Comparison of ENCODE assay signal across 9 mouse cellular contexts in the genomic region with DNA sequence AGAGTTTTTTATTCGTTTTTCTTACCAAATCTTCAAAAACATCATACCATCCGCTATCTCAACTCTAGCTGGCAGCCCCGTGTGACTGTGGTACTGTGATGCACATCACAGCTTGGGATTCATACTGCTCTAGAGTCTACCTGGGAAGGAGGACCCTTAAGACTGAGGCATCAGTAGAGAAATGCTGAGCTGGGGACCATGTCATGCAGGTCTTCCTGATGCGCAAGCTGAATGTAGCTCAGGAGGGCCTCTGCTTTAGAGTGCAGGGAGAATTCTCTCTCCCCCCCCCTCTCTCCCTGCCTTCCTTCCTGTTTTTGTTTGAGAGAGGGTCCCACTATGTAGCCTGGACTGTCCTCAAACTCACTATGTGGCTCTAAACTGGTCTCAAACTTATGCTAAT. TPM values are rescaled to one million over a fixed set of nuclear protein-coding genes. Genes with fewer than 3 reads are reported as not detected.
A peak's percentile ranks its signal among the peaks of the same experiment; 100 is the strongest.
DNase-seq lines count a peak whose midpoint lies in the region; ATAC-seq lines count a peak whose summit lies in the region.
"Had no signal": no experiment of that assay in that cellular context is flagged by ENCODE, and none has a peak within 500 bp of the region (broad histone marks: within the 10 kb centered on the region; RNA-seq: fewer than 3 reads in every experiment).

No protein-coding gene starts in this region.

- H3K4me3 ChIP-seq in heart, embryonic 13.5 days = peak overlapping the region; percentile 72
- H3K4me3 ChIP-seq in hindbrain, embryonic 13.5 days = peak overlapping the region; percentile 44
- no peak overlapping the region for H3K4me3 ChIP-seq in midbrain, embryonic 11.5 days (ENCODE audit: low read depth, low read length)

- no peak for ATAC-seq in heart, embryonic 13.5 days (ENCODE audit: extremely low read depth, insufficient number of reproducible peaks, low FRiP score, low TSS enrichment)
- peak; percentile 1 for ATAC-seq in CD4-positive, CD25-positive, alpha-beta regulatory T cell, adult 4 months
- ATAC-seq in hindbrain, embryonic 13.5 days (ENCODE audit: low FRiP score) = no peak
- ATAC-seq in midbrain, embryonic 11.5 days (ENCODE audit: low FRiP score) = no peak

- DNase-seq in heart, adult 9 months (ENCODE audit: low spot score in 2 of 2) = no peak
- DNase-seq in midbrain, embryonic 11.5 days (ENCODE audit: low spot score, missing footprints) = no peak
- no peak for DNase-seq in urinary bladder, postnatal 36 days (ENCODE audit: low spot score in 2 of 2)
- no peak for DNase-seq in right cerebral cortex, postnatal 14 days
- DNase-seq in cerebellum, adult 8-10 months = no peak

- H3K4me2 ChIP-seq in heart, embryonic 13.5 days = peak overlapping the region; percentile 93
- H3K4me2 ChIP-seq in hindbrain, embryonic 13.5 days = peak overlapping the region; percentile 70
- H3K4me2 ChIP-seq in midbrain, embryonic 11.5 days = peak overlapping the region; percentile 75; the same call in 1 of the 2 replicates

- no peak overlapping the region for H3K27ac ChIP-seq in heart, embryonic 13.5 days (replicated peaks)
- H3K27ac ChIP-seq in hindbrain, embryonic 13.5 days = no peak overlapping the region
- H3K27ac ChIP-seq in midbrain, embryonic 11.5 days (ENCODE audit: low read depth, low read length) = no peak overlapping the region

- H3K36me3 ChIP-seq in heart, embryonic 13.5 days = peaks cover 25% of the 10 kb centered on the region
- peaks cover 28% of the 10 kb centered on the region for H3K36me3 ChIP-seq in hindbrain, embryonic 13.5 days
- H3K36me3 ChIP-seq in midbrain, embryonic 11.5 days (ENCODE audit: control insufficient read depth, insufficient read depth, low read length) = peaks cover 4% of the 10 kb centered on the region; the same call in 1 of the 2 replicates

- H3K9ac ChIP-seq in heart, embryonic 13.5 days = peak overlapping the region; percentile 86
- H3K9ac ChIP-seq in hindbrain, embryonic 13.5 days = no peak overlapping the region
- H3K9ac ChIP-seq in midbrain, embryonic 11.5 days (ENCODE audit: low read length) = no peak overlapping the region

- no peaks in the 10 kb centered on the region for H3K9me3 ChIP-seq in heart, embryonic 13.5 days
- no peaks in the 10 kb centered on the region for H3K9me3 ChIP-seq in hindbrain, embryonic 13.5 days
- H3K9me3 ChIP-seq in midbrain, embryonic 11.5 days (ENCODE audit: control insufficient read depth, low read length) = no peaks in the 10 kb centered on the region

- WGBS in heart, embryonic 13.5 days = 49% methylated on average over 4 of the region's 4 CpGs
- WGBS in hindbrain, embryonic 13.5 days = 67% methylated on average over 4 of the region's 4 CpGs
- 55% methylated on average over 4 of the region's 4 CpGs for WGBS in midbrain, embryonic 11.5 days

- H3K27me3 ChIP-seq in heart, embryonic 13.5 days (replicated peaks) = no peaks in the 10 kb centered on the region
- peaks cover 16% of the 10 kb centered on the region for H3K27me3 ChIP-seq in hindbrain, embryonic 13.5 days
- peaks cover 4% of the 10 kb centered on the region; the same call in 1 of the 2 replicates for H3K27me3 ChIP-seq in midbrain, embryonic 11.5 days (ENCODE audit: control insufficient read depth, insufficient read depth, low read length)

- H3K4me1 ChIP-seq in heart, embryonic 13.5 days = peaks cover 28% of the 10 kb centered on the region
- peaks cover 13% of the 10 kb centered on the region for H3K4me1 ChIP-seq in hindbrain, embryonic 13.5 days (replicated peaks)
- peaks cover 4% of the 10 kb centered on the region; the same call in 1 of the 2 replicates for H3K4me1 ChIP-seq in midbrain, embryonic 11.5 days (ENCODE audit: control insufficient read depth, insufficient read depth, low read length)

RNA-seq across cellular contexts. Expression of a gene that starts 14.9 kb away (rescaled TPM):
- polyA plus RNA-seq in heart, embryonic 13.5 days (2015; fragmentation: Nextera tagmentation; extraction: Ambion mirVana) = 33.4 and 38.1 TPM in 2 replicates
- 10 to 100 TPM; 40.0 to 48.4 TPM for polyA plus RNA-seq in CD4-positive, CD25-positive, alpha-beta regulatory T cell, adult 4 months (2017; shearing (Covaris generic))
- 54.8 and 57.0 TPM in 2 replicates for polyA plus RNA-seq in hindbrain, embryonic 13.5 days (2015; fragmentation: Nextera tagmentation; extraction: Ambion mirVana)
- polyA plus RNA-seq in midbrain, embryonic 11.5 days (2014; fragmentation: Nextera tagmentation; extraction: Ambion mirVana) = 46.8 and 49.0 TPM in 2 replicates

RNA-seq across cellular contexts. Expression of a gene that starts 26.9 kb away (rescaled TPM):
- 0.05 TPM in 1 of 2 replicates, not detected in the other for polyA plus RNA-seq in heart, embryonic 13.5 days (2015; fragmentation: Nextera tagmentation; extraction: Ambion mirVana)
- under 1 TPM; 0.22 to 0.39 TPM for polyA plus RNA-seq in CD4-positive, CD25-positive, alpha-beta regulatory T cell, adult 4 months (2017; shearing (Covaris generic))
- polyA plus RNA-seq in hindbrain, embryonic 13.5 days (2015; fragmentation: Nextera tagmentation; extraction: Ambion mirVana) = not detected in 2 replicates
- polyA plus RNA-seq in midbrain, embryonic 11.5 days (2014; fragmentation: Nextera tagmentation; extraction: Ambion mirVana) = not detected in 2 replicates
- polyA plus RNA-seq: thymus, adult 2 months had no signal

RNA-seq across cellular contexts. Expression of a gene that starts 32.5 kb away (rescaled TPM):
- 3.8 and 3.9 TPM in 2 replicates for polyA plus RNA-seq in heart, embryonic 13.5 days (2015; fragmentation: Nextera tagmentation; extraction: Ambion mirVana)
- polyA plus RNA-seq in CD4-positive, CD25-positive, alpha-beta regulatory T cell, adult 4 months (2017; shearing (Covaris generic)) = 1 to 10 TPM; 4.5 to 7.1 TPM
- 5.0 and 8.9 TPM in 2 replicates for polyA plus RNA-seq in hindbrain, embryonic 13.5 days (2015; fragmentation: Nextera tagmentation; extraction: Ambion mirVana)
- polyA plus RNA-seq in midbrain, embryonic 11.5 days (2014; fragmentation: Nextera tagmentation; extraction: Ambion mirVana) = 2.9 and 4.7 TPM in 2 replicates

RNA-seq across cellular contexts. Expression of a gene that starts 32.8 kb away (rescaled TPM):
- polyA plus RNA-seq in heart, embryonic 13.5 days (2015; fragmentation: Nextera tagmentation; extraction: Ambion mirVana) = 9.6 and 9.7 TPM in 2 replicates
- 10 to 100 TPM; 16.7 to 21.0 TPM for polyA plus RNA-seq in CD4-positive, CD25-positive, alpha-beta regulatory T cell, adult 4 months (2017; shearing (Covaris generic))
- polyA plus RNA-seq in hindbrain, embryonic 13.5 days (2015; fragmentation: Nextera tagmentation; extraction: Ambion mirVana) = 4.1 and 6.3 TPM in 2 replicates
- polyA plus RNA-seq in midbrain, embryonic 11.5 days (2014; fragmentation: Nextera tagmentation; extraction: Ambion mirVana) = 3.6 TPM in 2 replicates
